Mouse (Mus musculus) gastrocnemius, adult 8-10 months (tissue): Measurements from ENCODE around the gene Sp1. TPM values are rescaled to one million over a fixed set of nuclear protein-coding genes. Genes with fewer than 3 reads are reported as not detected.

Source experiments
- DNase-seq, 2 experiments: peaks; one replicate each; pipeline ENCODE4 v3.0.0; 2022; ENCODE audit warnings: low spot score in 2 of 2
- total RNA-seq, 4 experiments: library from RNA; stranded (reverse); gene quantifications; 2 replicates each; pipeline ENCODE4 v1.2.4; 2022

The Sp1 gene
- total RNA-seq, 4 experiments from 2014 or later, result 17.9 to 22.2 (median 20.5) TPM

- DNase-seq, result no peak
These were observed 27.2 kb downstream of the Sp1 start for GRCm38 (mm10) chr15:102433173-102433572.

GRCm38 (mm10) chr15:102442490-102442889 lies 36.5 kb downstream of the Sp1 start:
- DNase-seq, result peak; percentile 82 to 84

GRCm38 (mm10) chr15:102445146-102445545 lies 39.2 kb downstream of the Sp1 start, which contains the start of gene Amhr2:
Amhr2 (plus strand) TSS chr15:102445367.
- no peak for DNase-seq

GRCm38 (mm10) chr15:102446448-102446847 lies 40.5 kb downstream of the Sp1 start:
- no peak for DNase-seq

- DNase-seq, result no peak
These were observed 43.4 kb downstream of the Sp1 start for GRCm38 (mm10) chr15:102449366-102449765.

GRCm38 (mm10) chr15:102450928-102451327 lies 45.0 kb downstream of the Sp1 start:
- no peak for DNase-seq

GRCm38 (mm10) chr15:102451666-102452430 lies 45.9 kb downstream of the Sp1 start:
- DNase-seq, result peak; percentile 38 to 50

- no peak for DNase-seq
These were observed 50.0 kb downstream of the Sp1 start for GRCm38 (mm10) chr15:102455993-102456392.

- DNase-seq, result no peak
These were observed 52.2 kb downstream of the Sp1 start for GRCm38 (mm10) chr15:102458050-102458736.

GRCm38 (mm10) chr15:102458904-102459317 lies 53.0 kb downstream of the Sp1 start, which contains the start of gene Prr13:
Prr13 (plus strand) TSS chr15:102459028.
- DNase-seq, result peak; percentile 82 to 87

GRCm38 (mm10) chr15:102459381-102459780 lies 53.4 kb downstream of the Sp1 start:
- DNase-seq, result no peak

- DNase-seq, result no peak
These were observed 53.9 kb downstream of the Sp1 start for GRCm38 (mm10) chr15:102459847-102460246.

GRCm38 (mm10) chr15:102460409-102460808 lies 54.5 kb downstream of the Sp1 start:
- no peak for DNase-seq

- DNase-seq, result no peak
These were observed 55.0 kb downstream of the Sp1 start for GRCm38 (mm10) chr15:102460971-102461370.

- no peak for DNase-seq
These were observed 55.6 kb downstream of the Sp1 start for GRCm38 (mm10) chr15:102461430-102462075.

GRCm38 (mm10) chr15:102463666-102464065 lies 57.7 kb downstream of the Sp1 start:
- no peak for DNase-seq

- DNase-seq, result no peak
These were observed 62.9 kb downstream of the Sp1 start for GRCm38 (mm10) chr15:102468675-102469370.

GRCm38 (mm10) chr15:102470183-102470604 lies 64.3 kb downstream of the Sp1 start, which contains the start of gene Pcbp2:
Pcbp2 (plus strand) TSS chr15:102470539.
- peak; percentile 91 to 94 for DNase-seq

GRCm38 (mm10) chr15:102470605-102471294 lies 64.8 kb downstream of the Sp1 start:
- peak; percentile 70 to 80 for DNase-seq

- no peak for DNase-seq
These were observed 65.3 kb downstream of the Sp1 start for GRCm38 (mm10) chr15:102471295-102471645.

GRCm38 (mm10) chr15:102471727-102472126 lies 65.8 kb downstream of the Sp1 start:
- DNase-seq, result no peak
